Mouse (Mus musculus) heart, postnatal 0 days (tissue): ENCODE data around the gene Aldob.

Experiments used
- CTCF ChIP-seq: IDR thresholded peaks from 2 replicates; pipeline ENCODE4 v1.5.1; 2016; ENCODE audit warnings: antibody characterized with exemption, control low read depth, low read depth
- EP300 ChIP-seq: IDR thresholded peaks from 2 replicates; pipeline ENCODE4 v1.6.1; 2016; ENCODE audit warnings: antibody characterized with exemption, low read depth

DNA sequence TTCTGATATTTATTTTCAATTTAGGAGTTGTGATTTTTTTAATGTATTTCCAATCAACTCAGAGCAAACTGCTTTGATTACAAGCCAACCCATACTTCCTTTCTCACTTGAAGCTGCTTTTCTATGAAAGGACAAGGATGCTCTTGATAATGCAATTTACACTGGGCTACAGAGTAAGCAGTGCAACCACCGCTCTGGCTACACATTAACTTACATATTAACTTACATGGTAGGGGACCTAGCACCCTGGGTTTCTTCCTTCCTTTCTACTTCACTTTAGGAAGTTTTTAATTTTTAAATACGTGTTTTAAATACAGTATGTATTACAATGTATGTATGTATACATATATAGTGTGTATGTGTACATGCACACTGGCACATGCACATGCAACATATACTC, 40.2 kb downstream of the Aldob start:
- TF ChIP-seq EP300 (no peak), CTCF (no peak)
